Mouse (Mus musculus): ENCODE results near the gene Usp43. TPM values are rescaled to one million over a fixed set of nuclear protein-coding genes. Genes with fewer than 3 reads are reported as not detected.

Gene Usp43
- 1.1 and 1.2 TPM in 2 replicates for polyA plus RNA-seq (2012; rRNA removed)

GRCm38 (mm10) chr11:67921827-67922754, at the start of gene Usp43:
Gene Usp43, minus strand, starts transcription at chr11:67922153.

GRCm38 (mm10) chr11:67965905-67966878, 44.2 kb upstream of the Usp43 start, which contains the start of gene Stx8:
Gene Stx8, plus strand, starts transcription at chr11:67966193.

GRCm38 (mm10) chr11:67965242-67965883, 43.4 kb upstream of the Usp43 start, which contains the start of gene Cfap52:
Gene Cfap52, minus strand, starts transcription at chr11:67965651.

Other genes starting within 250 kb of the Usp43 start
- gene Rcvrn, start 226.8 kb downstream of the Usp43 start, polyA plus RNA-seq (2012; rRNA removed) = 0.07 TPM in 1 of 2 replicates, not detected in the other
- 0.02 TPM in 2 replicates for gene Glp2r, start 151.0 kb downstream of the Usp43 start, polyA plus RNA-seq (2012; rRNA removed)
- not detected in 2 replicates for gene Gsg1l2, start 147.5 kb downstream of the Usp43 start, polyA plus RNA-seq (2012; rRNA removed)
- 0.05 and 1.3 TPM in 2 replicates for gene Dhrs7c, start 124.0 kb downstream of the Usp43 start, polyA plus RNA-seq (2012; rRNA removed)
- 0.55 and 0.65 TPM in 2 replicates for gene Cfap52, start 43.5 kb upstream of the Usp43 start, polyA plus RNA-seq (2012; rRNA removed)
- 29.1 and 42.9 TPM in 2 replicates for gene Stx8, start 44.0 kb upstream of the Usp43 start, polyA plus RNA-seq (2012; rRNA removed)

Measured in central nervous system, embryonic 11.5 days (tissue).